Mouse (Mus musculus): Measurements from ENCODE around the gene Msi1. TPM values are rescaled to one million over a fixed set of nuclear protein-coding genes. Genes with fewer than 3 reads are reported as not detected.

Gene Msi1
- polyA plus RNA-seq (2012; rRNA removed; ENCODE audit: low replicate concordance) = 2.9 and 8.7 TPM in 2 replicates

GRCm38 (mm10) chr5:115429359-115430186 lies at the start of gene Msi1:
Gene Msi1, plus strand, starts transcription at chr5:115429599.

GRCm38 (mm10) chr5:115465642-115466420 lies 36.4 kb downstream of the Msi1 start, which contains the start of gene Pla2g1b:
Gene Pla2g1b, plus strand, starts transcription at chr5:115466262.

GRCm38 (mm10) chr5:115483947-115484920 lies 54.8 kb downstream of the Msi1 start, which contains the start of gene Sirt4:
Gene Sirt4, minus strand, starts transcription at chr5:115484725.

Other genes starting within 250 kb of the Msi1 start
- gene Cabp1, start 235.2 kb upstream of the Msi1 start, polyA plus RNA-seq (2012; rRNA removed; ENCODE audit: low replicate concordance) = 1.4 and 2.3 TPM in 2 replicates
- 91.7 and 132 TPM in 2 replicates for gene Pop5, start 193.8 kb upstream of the Msi1 start, polyA plus RNA-seq (2012; rRNA removed; ENCODE audit: low replicate concordance)
- 133 and 176 TPM in 2 replicates for gene Rnf10, start 156.7 kb upstream of the Msi1 start, polyA plus RNA-seq (2012; rRNA removed; ENCODE audit: low replicate concordance)
- gene Coq5, start 149.9 kb upstream of the Msi1 start, polyA plus RNA-seq (2012; rRNA removed; ENCODE audit: low replicate concordance) = 13.2 and 31.3 TPM in 2 replicates
- 139 and 169 TPM in 2 replicates for gene Dynll1, start 128.6 kb upstream of the Msi1 start, polyA plus RNA-seq (2012; rRNA removed; ENCODE audit: low replicate concordance)
- 24.4 and 53.3 TPM in 2 replicates for gene Srsf9, start 102.4 kb upstream of the Msi1 start, polyA plus RNA-seq (2012; rRNA removed; ENCODE audit: low replicate concordance)
- gene Gatc, start 88.4 kb upstream of the Msi1 start, polyA plus RNA-seq (2012; rRNA removed; ENCODE audit: low replicate concordance) = 9.3 and 17.8 TPM in 2 replicates
- 9.2 and 15.3 TPM in 2 replicates for gene Triap1, start 88.4 kb upstream of the Msi1 start, polyA plus RNA-seq (2012; rRNA removed; ENCODE audit: low replicate concordance)
- 2,839 and 6,625 TPM in 2 replicates for gene Cox6a1, start 80.6 kb upstream of the Msi1 start, polyA plus RNA-seq (2012; rRNA removed; ENCODE audit: low replicate concordance)
- not detected in 2 replicates for gene Pla2g1b, start 36.7 kb downstream of the Msi1 start, polyA plus RNA-seq (2012; rRNA removed; ENCODE audit: low replicate concordance)
- gene Sirt4, start 55.1 kb downstream of the Msi1 start, polyA plus RNA-seq (2012; rRNA removed; ENCODE audit: low replicate concordance) = 38.5 and 50.2 TPM in 2 replicates
- 116 and 161 TPM in 2 replicates for gene Pxn, start 77.1 kb downstream of the Msi1 start, polyA plus RNA-seq (2012; rRNA removed; ENCODE audit: low replicate concordance)
- 2,101 and 2,134 TPM in 2 replicates for gene Rplp0, start 129.9 kb downstream of the Msi1 start, polyA plus RNA-seq (2012; rRNA removed; ENCODE audit: low replicate concordance)
- gene Gcn1l1, start 135.7 kb downstream of the Msi1 start, polyA plus RNA-seq (2012; rRNA removed; ENCODE audit: low replicate concordance) = 36.1 and 55.7 TPM in 2 replicates
- gene Rab35, start 202.3 kb downstream of the Msi1 start, polyA plus RNA-seq (2012; rRNA removed; ENCODE audit: low replicate concordance) = 65.0 and 82.4 TPM in 2 replicates

Data from mammary gland, adult 2 months (tissue).